Mouse (Mus musculus): Measurements from ENCODE around the gene Ivl. TPM values are rescaled to one million over a fixed set of nuclear protein-coding genes. Genes with fewer than 3 reads are reported as not detected.

Ivl gene
- polyA plus RNA-seq, 1 experiment from 2014 or later: 0.08 TPM

- Histone ChIP-seq H3K27ac (ENCODE audit: low read depth, low read length) (no peak within 1 kb of the TSS), H3K4me2 (no peak within 1 kb of the TSS), H3K9me3 (ENCODE audit: control insufficient read depth, low read length) (no peaks in the 10 kb centered on the region), H3K27me3 (replicated peaks; ENCODE audit: control insufficient read depth, insufficient read depth, low read length) (no peaks in the 10 kb centered on the region), H3K36me3 (ENCODE audit: control insufficient read depth, insufficient read depth, low read length) (no peaks in the 10 kb centered on the region), H3K9ac (ENCODE audit: low read depth, low read length) (no peak within 1 kb of the TSS), H3K4me3 (ENCODE audit: low read depth, low read length) (no peak within 1 kb of the TSS), H3K4me1 (replicated peaks; ENCODE audit: control insufficient read depth, insufficient read depth, low read length) (no peaks in the 10 kb centered on the region)
- no peak for DNase-seq (ENCODE audit: low spot score)
- WGBS: 84% methylated on average over 3 of the region's 3 CpGs
- ATAC-seq (replicated peaks; ENCODE audit: low FRiP score): no peak
These were observed 39.1 kb downstream of the Ivl start, which contains the start of gene 2310046K23Rik for GRCm38 (mm10) chr3:92534411-92534810. Gene 2310046K23Rik (minus strand): TSS chr3:92534511.

Other genes starting within 250 kb of the Ivl start
- gene Sprr2d, start 234.6 kb downstream of the Ivl start, polyA plus RNA-seq (2014; fragmentation: Nextera tagmentation; extraction: Ambion mirVana): not detected in 2 replicates
- gene Sprr2e, start 221.6 kb downstream of the Ivl start, polyA plus RNA-seq (2014; fragmentation: Nextera tagmentation; extraction: Ambion mirVana): not detected in 2 replicates
- gene Sprr2f, start 208.5 kb downstream of the Ivl start, polyA plus RNA-seq (2014; fragmentation: Nextera tagmentation; extraction: Ambion mirVana): not detected in 2 replicates
- gene Sprr2h, start 188.1 kb downstream of the Ivl start, polyA plus RNA-seq (2014; fragmentation: Nextera tagmentation; extraction: Ambion mirVana): not detected in 2 replicates
- not detected in 2 replicates for gene Sprr2i, start 165.7 kb downstream of the Ivl start, polyA plus RNA-seq (2014; fragmentation: Nextera tagmentation; extraction: Ambion mirVana)
- not detected in 2 replicates for gene Sprr2j-ps, start 155.7 kb downstream of the Ivl start, polyA plus RNA-seq (2014; fragmentation: Nextera tagmentation; extraction: Ambion mirVana)
- gene Gm9774, start 144.3 kb downstream of the Ivl start, polyA plus RNA-seq (2014; fragmentation: Nextera tagmentation; extraction: Ambion mirVana): 7.2 and 9.1 TPM in 2 replicates
- gene Sprr2k, start 141.2 kb downstream of the Ivl start, polyA plus RNA-seq (2014; fragmentation: Nextera tagmentation; extraction: Ambion mirVana): not detected in 2 replicates
- gene Sprr1b, start 134.9 kb downstream of the Ivl start, polyA plus RNA-seq (2014; fragmentation: Nextera tagmentation; extraction: Ambion mirVana): not detected in 2 replicates
- gene Sprr3, start 115.0 kb downstream of the Ivl start, polyA plus RNA-seq (2014; fragmentation: Nextera tagmentation; extraction: Ambion mirVana): not detected in 2 replicates
- not detected in 2 replicates for gene Sprr1a, start 87.8 kb downstream of the Ivl start, polyA plus RNA-seq (2014; fragmentation: Nextera tagmentation; extraction: Ambion mirVana)
- not detected in 2 replicates for gene Sprr4, start 73.2 kb downstream of the Ivl start, polyA plus RNA-seq (2014; fragmentation: Nextera tagmentation; extraction: Ambion mirVana)
- not detected in 2 replicates for gene 2310046K23Rik, start 39.2 kb downstream of the Ivl start, polyA plus RNA-seq (2014; fragmentation: Nextera tagmentation; extraction: Ambion mirVana)
- 0.22 TPM in 1 of 2 replicates, not detected in the other for gene Smcp, start 15.3 kb upstream of the Ivl start, polyA plus RNA-seq (2014; fragmentation: Nextera tagmentation; extraction: Ambion mirVana)
- not detected in 2 replicates for gene 2210017I01Rik, start 33.8 kb upstream of the Ivl start, polyA plus RNA-seq (2014; fragmentation: Nextera tagmentation; extraction: Ambion mirVana)
- not detected in 2 replicates for gene Lce6a, start 47.9 kb upstream of the Ivl start, polyA plus RNA-seq (2014; fragmentation: Nextera tagmentation; extraction: Ambion mirVana)
- not detected in 2 replicates for gene Lce1a1, start 74.6 kb upstream of the Ivl start, polyA plus RNA-seq (2014; fragmentation: Nextera tagmentation; extraction: Ambion mirVana)
- not detected in 2 replicates for gene Lce1b, start 83.2 kb upstream of the Ivl start, polyA plus RNA-seq (2014; fragmentation: Nextera tagmentation; extraction: Ambion mirVana)
- not detected in 2 replicates for gene Lce1a2, start 96.6 kb upstream of the Ivl start, polyA plus RNA-seq (2014; fragmentation: Nextera tagmentation; extraction: Ambion mirVana)
- not detected in 2 replicates for gene Lce1c, start 105.5 kb upstream of the Ivl start, polyA plus RNA-seq (2014; fragmentation: Nextera tagmentation; extraction: Ambion mirVana)
- gene Lce1d, start 113.5 kb upstream of the Ivl start, polyA plus RNA-seq (2014; fragmentation: Nextera tagmentation; extraction: Ambion mirVana): not detected in 2 replicates
- gene Lce1e, start 135.3 kb upstream of the Ivl start, polyA plus RNA-seq (2014; fragmentation: Nextera tagmentation; extraction: Ambion mirVana): not detected in 2 replicates
- gene Lce1f, start 146.6 kb upstream of the Ivl start, polyA plus RNA-seq (2014; fragmentation: Nextera tagmentation; extraction: Ambion mirVana): not detected in 2 replicates
- gene Gm38119, start 165.4 kb upstream of the Ivl start, polyA plus RNA-seq (2014; fragmentation: Nextera tagmentation; extraction: Ambion mirVana): not detected in 2 replicates
- gene Lce1g, start 178.6 kb upstream of the Ivl start, polyA plus RNA-seq (2014; fragmentation: Nextera tagmentation; extraction: Ambion mirVana): not detected in 2 replicates
- not detected in 2 replicates for gene Lce1h, start 191.3 kb upstream of the Ivl start, polyA plus RNA-seq (2014; fragmentation: Nextera tagmentation; extraction: Ambion mirVana)
- gene Lce1i, start 205.2 kb upstream of the Ivl start, polyA plus RNA-seq (2014; fragmentation: Nextera tagmentation; extraction: Ambion mirVana): not detected in 2 replicates
- not detected in 2 replicates for gene Lce1j, start 216.8 kb upstream of the Ivl start, polyA plus RNA-seq (2014; fragmentation: Nextera tagmentation; extraction: Ambion mirVana)
- not detected in 2 replicates for gene Lce1k, start 234.2 kb upstream of the Ivl start, polyA plus RNA-seq (2014; fragmentation: Nextera tagmentation; extraction: Ambion mirVana)

All from liver, embryonic 11.5 days (tissue).